In genomic region chr3:31134696-31135095, GRCm38 (mm10) we compare ENCODE assay signal across 20 mouse cellular contexts. TPM values are rescaled to one million over a fixed set of nuclear protein-coding genes. Genes with fewer than 3 reads are reported as not detected.
DNase-seq lines count a peak whose midpoint lies in the region; ATAC-seq and TF ChIP-seq lines count a peak whose summit lies in the region.
"Had no signal": no experiment of that assay in that cellular context is flagged by ENCODE, and none has a peak within 500 bp of the region (broad histone marks: within the 10 kb centered on the region; RNA-seq: fewer than 3 reads in every experiment).

No protein-coding gene starts in this region.

- no peaks in the 10 kb centered on the region for H3K36me3 ChIP-seq in embryonic facial prominence, embryonic 11.5 days (replicated peaks; ENCODE audit: control insufficient read depth, insufficient read depth, low read depth, low read length)
- H3K36me3 ChIP-seq in embryonic facial prominence, embryonic 10.5 days (replicated peaks) = no peaks in the 10 kb centered on the region
- H3K36me3 ChIP-seq in lung, embryonic 14.5 days (ENCODE audit: insufficient read depth) = no peaks in the 10 kb centered on the region
- H3K36me3 ChIP-seq in liver, embryonic 14.5 days (replicated peaks; ENCODE audit: control insufficient read depth, insufficient read depth, low read depth) = no peaks in the 10 kb centered on the region
- no peaks in the 10 kb centered on the region for H3K36me3 ChIP-seq in stomach, postnatal 0 days (ENCODE audit: control insufficient read depth, insufficient read depth, low read length)
- H3K36me3 ChIP-seq in forebrain, embryonic 11.5 days (ENCODE audit: control insufficient read depth, insufficient read depth, low read length) = no peaks in the 10 kb centered on the region
- H3K36me3 ChIP-seq: limb, embryonic 13.5 days; neural tube, embryonic 13.5 days had no signal

- H3K9me3 ChIP-seq in embryonic facial prominence, embryonic 11.5 days (replicated peaks; ENCODE audit: control insufficient read depth, low read length) = no peaks in the 10 kb centered on the region
- H3K9me3 ChIP-seq in embryonic facial prominence, embryonic 10.5 days = no peaks in the 10 kb centered on the region
- no peaks in the 10 kb centered on the region for H3K9me3 ChIP-seq in lung, embryonic 14.5 days (ENCODE audit: low read depth, low read length)
- H3K9me3 ChIP-seq in liver, embryonic 14.5 days (ENCODE audit: control insufficient read depth, low read length) = no peaks in the 10 kb centered on the region
- no peaks in the 10 kb centered on the region for H3K9me3 ChIP-seq in stomach, postnatal 0 days (ENCODE audit: control insufficient read depth, low read length)
- no peaks in the 10 kb centered on the region for H3K9me3 ChIP-seq in forebrain, embryonic 11.5 days (ENCODE audit: control insufficient read depth, low read length)
- H3K9me3 ChIP-seq: limb, embryonic 13.5 days; megakaryocyte, embryonic 14.5 days; neural tube, embryonic 13.5 days had no signal

- WGBS in embryonic facial prominence, embryonic 11.5 days = 47% methylated on average over 7 of the region's 7 CpGs
- 66% methylated on average over 7 of the region's 7 CpGs for WGBS in embryonic facial prominence, embryonic 10.5 days
- 46% methylated on average over 7 of the region's 7 CpGs for WGBS in lung, embryonic 14.5 days
- 42% methylated on average over 7 of the region's 7 CpGs for WGBS in liver, embryonic 14.5 days (ENCODE audit: insufficient replicate concordance)
- WGBS in stomach, postnatal 0 days = 38% methylated on average over 7 of the region's 7 CpGs
- 80% methylated on average over 7 of the region's 7 CpGs for WGBS in forebrain, embryonic 11.5 days

- TF ChIP-seq CTCF in lung, embryonic 14.5 days (IDR thresholded peaks at IDR 0.05; ENCODE audit: low read depth) = no peak
- no peak for TF ChIP-seq CTCF in liver, embryonic 14.5 days (IDR thresholded peaks at IDR 0.05; ENCODE audit: low read depth)
- TF ChIP-seq CTCF in stomach, postnatal 0 days (IDR thresholded peaks at IDR 0.05; ENCODE audit: low read depth) = no peak

- peak; percentile 22 for DNase-seq in embryonic facial prominence, embryonic 11.5 days (ENCODE audit: low spot score)
- DNase-seq in embryonic facial prominence, embryonic 10.5 days (ENCODE audit: low spot score) = no peak
- peak; percentile 32 for DNase-seq in lung, embryonic 14.5 days
- DNase-seq in lung, postnatal 4 days = no peak
- peak in 1 of 3 experiments; percentile 23 for DNase-seq in liver, embryonic 14.5 days (ENCODE audit: low read depth in 3 of 3, low spot score in 3 of 3)
- DNase-seq in stomach, postnatal 0 days (ENCODE audit: low spot score) = peak; percentile 64
- DNase-seq in forebrain, embryonic 11.5 days (ENCODE audit: low spot score) = no peak
- no peak for DNase-seq in gastrocnemius, postnatal 10 days
- DNase-seq: cerebellum, postnatal 25 days; forebrain, postnatal 0 days; gastrocnemius, postnatal 36 days; right cerebral cortex, postnatal 25 days; thymus, postnatal 14 days had no signal

- H3K27ac ChIP-seq in embryonic facial prominence, embryonic 11.5 days (replicated peaks; ENCODE audit: low read depth, low read length) = no peak overlapping the region
- no peak overlapping the region for H3K27ac ChIP-seq in embryonic facial prominence, embryonic 10.5 days (replicated peaks)
- no peak overlapping the region for H3K27ac ChIP-seq in lung, embryonic 14.5 days (ENCODE audit: low read depth)
- H3K27ac ChIP-seq in liver, embryonic 14.5 days = peak overlapping the region; percentile 36
- peak overlapping the region; percentile 53 for H3K27ac ChIP-seq in stomach, postnatal 0 days (replicated peaks)
- no peak overlapping the region for H3K27ac ChIP-seq in forebrain, embryonic 11.5 days (ENCODE audit: low read depth, low read length)
- H3K27ac ChIP-seq: layer of hippocampus, adult 2 months; limb, embryonic 13.5 days; neural tube, embryonic 13.5 days had no signal

- TF ChIP-seq EP300 in liver, embryonic 14.5 days (IDR thresholded peaks at IDR 0.05; ENCODE audit: low read depth) = no peak
- no peak for TF ChIP-seq EP300 in stomach, postnatal 0 days (optimal IDR thresholded peaks at IDR 0.05)

- no peaks in the 10 kb centered on the region for H3K4me1 ChIP-seq in embryonic facial prominence, embryonic 11.5 days (ENCODE audit: control insufficient read depth, insufficient read depth, low read length)
- H3K4me1 ChIP-seq in embryonic facial prominence, embryonic 10.5 days = peaks cover 17% of the 10 kb centered on the region
- peaks cover 8% of the 10 kb centered on the region; the same call in 1 of the 2 replicates for H3K4me1 ChIP-seq in lung, embryonic 14.5 days (ENCODE audit: insufficient read depth)
- peaks cover 19 to 30% of the 10 kb centered on the region in 2 experiments for H3K4me1 ChIP-seq in liver, embryonic 14.5 days (replicated peaks; ENCODE audit: control insufficient read depth in 2 of 2, insufficient read depth in 2 of 2, low read length in 1 of 2)
- H3K4me1 ChIP-seq in stomach, postnatal 0 days (replicated peaks; ENCODE audit: control insufficient read depth, insufficient read depth) = no peaks in the 10 kb centered on the region
- no peaks in the 10 kb centered on the region for H3K4me1 ChIP-seq in forebrain, embryonic 11.5 days (replicated peaks; ENCODE audit: control insufficient read depth, insufficient read depth, low read length)
- H3K4me1 ChIP-seq: limb, embryonic 13.5 days; neural tube, embryonic 13.5 days had no signal

- ATAC-seq in embryonic facial prominence, embryonic 11.5 days (replicated peaks; ENCODE audit: insufficient number of reproducible peaks, low FRiP score, low TSS enrichment, low read depth) = no peak
- no peak for ATAC-seq in lung, embryonic 14.5 days (ENCODE audit: insufficient read depth)
- ATAC-seq in liver, embryonic 14.5 days (ENCODE audit: insufficient read depth) = peak; percentile 14; the same call in 1 of the 2 replicates
- peak; percentile 58 for ATAC-seq in stomach, postnatal 0 days (ENCODE audit: low FRiP score, low TSS enrichment)
- no peak for ATAC-seq in forebrain, embryonic 11.5 days (replicated peaks; ENCODE audit: low FRiP score)
- ATAC-seq: forebrain, postnatal 0 days; inflammation-experienced regulatory T-cells, adult 6 months had no signal

- H3K4me3 ChIP-seq in embryonic facial prominence, embryonic 11.5 days (ENCODE audit: low read depth, low read length) = no peak overlapping the region
- H3K4me3 ChIP-seq in embryonic facial prominence, embryonic 10.5 days = no peak overlapping the region
- H3K4me3 ChIP-seq in lung, embryonic 14.5 days (ENCODE audit: low read depth, low read length) = no peak overlapping the region
- no peak overlapping the region for H3K4me3 ChIP-seq in liver, embryonic 14.5 days (ENCODE audit: insufficient read depth in 1 of 2, low read depth in 2 of 2, low read length in 2 of 2)
- H3K4me3 ChIP-seq in stomach, postnatal 0 days (ENCODE audit: low read depth, low read length) = no peak overlapping the region
- no peak overlapping the region for H3K4me3 ChIP-seq in forebrain, embryonic 11.5 days (ENCODE audit: low read depth, low read length)
- H3K4me3 ChIP-seq: layer of hippocampus, adult 2 months; limb, embryonic 13.5 days; neural tube, embryonic 13.5 days had no signal

- no peak overlapping the region for H3K9ac ChIP-seq in embryonic facial prominence, embryonic 11.5 days (replicated peaks; ENCODE audit: low read length)
- no peak overlapping the region for H3K9ac ChIP-seq in lung, embryonic 14.5 days
- peak overlapping the region; percentile 7 for H3K9ac ChIP-seq in liver, embryonic 14.5 days (replicated peaks)
- no peak overlapping the region for H3K9ac ChIP-seq in stomach, postnatal 0 days (ENCODE audit: low read length)
- H3K9ac ChIP-seq in forebrain, embryonic 11.5 days (ENCODE audit: low read length) = no peak overlapping the region
- H3K9ac ChIP-seq: forebrain, postnatal 0 days; limb, embryonic 13.5 days; neural tube, embryonic 13.5 days had no signal

- H3K4me2 ChIP-seq in embryonic facial prominence, embryonic 11.5 days (ENCODE audit: low read depth, low read length) = no peak overlapping the region
- no peak overlapping the region for H3K4me2 ChIP-seq in lung, embryonic 14.5 days
- peak overlapping the region; percentile 51 for H3K4me2 ChIP-seq in liver, embryonic 14.5 days (ENCODE audit: low read depth)
- H3K4me2 ChIP-seq in stomach, postnatal 0 days (replicated peaks; ENCODE audit: low read depth) = no peak overlapping the region
- no peak overlapping the region for H3K4me2 ChIP-seq in forebrain, embryonic 11.5 days (ENCODE audit: low read depth, low read length, severe bottlenecking)
- H3K4me2 ChIP-seq: limb, embryonic 13.5 days; neural tube, embryonic 13.5 days had no signal

- H3K27me3 ChIP-seq in embryonic facial prominence, embryonic 11.5 days (ENCODE audit: control insufficient read depth, insufficient read depth, low read length) = no peaks in the 10 kb centered on the region
- H3K27me3 ChIP-seq in embryonic facial prominence, embryonic 10.5 days (replicated peaks; ENCODE audit: low read depth, poor library complexity, severe bottlenecking) = no peaks in the 10 kb centered on the region
- no peaks in the 10 kb centered on the region for H3K27me3 ChIP-seq in lung, embryonic 14.5 days (ENCODE audit: insufficient read depth, low read length)
- no peaks in the 10 kb centered on the region for H3K27me3 ChIP-seq in liver, embryonic 14.5 days (ENCODE audit: control insufficient read depth, insufficient read depth, low read length)
- no peaks in the 10 kb centered on the region for H3K27me3 ChIP-seq in stomach, postnatal 0 days (ENCODE audit: control insufficient read depth, insufficient read depth, low read length)
- H3K27me3 ChIP-seq in forebrain, embryonic 11.5 days (ENCODE audit: control insufficient read depth, insufficient read depth, low read length) = no peaks in the 10 kb centered on the region
- H3K27me3 ChIP-seq: limb, embryonic 13.5 days; neural tube, embryonic 13.5 days had no signal

RNA-seq across cellular contexts. Expression of gene Cldn11, which starts 15.0 kb away (rescaled TPM):
- 28.3 and 36.7 TPM in 2 replicates for polyA plus RNA-seq in embryonic facial prominence, embryonic 11.5 days (2014; fragmentation: Nextera tagmentation; extraction: Ambion mirVana)
- polyA plus RNA-seq in embryonic facial prominence, embryonic 10.5 days (2016; fragmentation: Nextera tagmentation; extraction: Ambion mirVana) = 11.2 and 19.4 TPM in 2 replicates
- polyA plus RNA-seq in lung, embryonic 14.5 days (2014; fragmentation: Nextera tagmentation; extraction: Ambion mirVana) = 3.4 and 3.6 TPM in 2 replicates
- polyA plus RNA-seq in liver, embryonic 14.5 days (2012; rRNA removed) = 0.06 and 0.09 TPM in 2 replicates
- polyA plus RNA-seq in liver, embryonic 14.5 days (2014; fragmentation: Nextera tagmentation; extraction: Ambion mirVana) = not detected in 2 replicates
- polyA plus RNA-seq in stomach, postnatal 0 days (2015; fragmentation: Nextera tagmentation; extraction: Ambion mirVana) = 0.50 and 0.88 TPM in 2 replicates
- 15.5 and 17.0 TPM in 2 replicates for polyA plus RNA-seq in forebrain, embryonic 11.5 days (2014; fragmentation: Nextera tagmentation; extraction: Ambion mirVana)
- 1 to 10 TPM in 1 of 2 experiments, under 1 TPM in 1; 0.95 to 2.0 TPM for total RNA-seq in gastrocnemius, postnatal 10 days (2021)
- total RNA-seq: hematopoietic stem cell, adult 5-6 weeks; monocyte, adult 5-6 weeks had no signal
- polyA plus RNA-seq: inflammation-experienced regulatory T-cells, adult 6 months had no signal

RNA-seq across cellular contexts. Expression of gene Skil, which starts 39.8 kb away (rescaled TPM):
- 34.8 and 37.7 TPM in 2 replicates for polyA plus RNA-seq in embryonic facial prominence, embryonic 11.5 days (2014; fragmentation: Nextera tagmentation; extraction: Ambion mirVana)
- 32.5 and 33.6 TPM in 2 replicates for polyA plus RNA-seq in embryonic facial prominence, embryonic 10.5 days (2016; fragmentation: Nextera tagmentation; extraction: Ambion mirVana)
- 24.0 and 24.6 TPM in 2 replicates for polyA plus RNA-seq in lung, embryonic 14.5 days (2014; fragmentation: Nextera tagmentation; extraction: Ambion mirVana)
- 1.6 and 2.7 TPM in 2 replicates for polyA plus RNA-seq in liver, embryonic 14.5 days (2012; rRNA removed)
- 4.2 and 4.3 TPM in 2 replicates for polyA plus RNA-seq in liver, embryonic 14.5 days (2014; fragmentation: Nextera tagmentation; extraction: Ambion mirVana)
- polyA plus RNA-seq in stomach, postnatal 0 days (2015; fragmentation: Nextera tagmentation; extraction: Ambion mirVana) = 16.4 and 20.8 TPM in 2 replicates
- 31.6 and 33.5 TPM in 2 replicates for polyA plus RNA-seq in forebrain, embryonic 11.5 days (2014; fragmentation: Nextera tagmentation; extraction: Ambion mirVana)
- 10 to 100 TPM; 17.6 to 19.3 TPM for total RNA-seq in gastrocnemius, postnatal 10 days (2021)

Comparison
In these comparisons a context has a peak if more than half of its experiments do, and no peak if none do; other contexts are left out.
1. DNase-seq: peak in embryonic facial prominence, embryonic 11.5 days (single experiment), lung, embryonic 14.5 days (single experiment) and stomach, postnatal 0 days (single experiment); none in embryonic facial prominence, embryonic 10.5 days (single experiment), lung, postnatal 4 days (0 of 2), forebrain, embryonic 11.5 days (single experiment) and gastrocnemius, postnatal 10 days (single experiment).
2. ATAC-seq: peak in liver, embryonic 14.5 days (single experiment) and stomach, postnatal 0 days (single experiment); none in embryonic facial prominence, embryonic 11.5 days (single experiment), lung, embryonic 14.5 days (single experiment) and forebrain, embryonic 11.5 days (single experiment).
3. H3K27ac ChIP-seq: peak in liver, embryonic 14.5 days (single experiment) and stomach, postnatal 0 days (single experiment); none in embryonic facial prominence, embryonic 11.5 days (single experiment), embryonic facial prominence, embryonic 10.5 days (single experiment), lung, embryonic 14.5 days (single experiment) and forebrain, embryonic 11.5 days (single experiment).